Mouse (Mus musculus) kidney, adult 2 months (tissue): ENCODE measurements at regions not wholly inside any gene's neighbourhood (a gene's known extent, or its start where the extent isn't known, plus 50 kb on each side); places are given as distances from the start of the nearest gene placed in this dataset.

ENCODE experiments used
- CTCF ChIP-seq: fragments of 200-500 bp; conservative IDR thresholded peaks from 2 replicates; pipeline ENCODE4 v1.5.1; 2011; ENCODE audit warnings: low read depth, mild to moderate bottlenecking, control low read depth, low read length, moderate library complexity, mixed read lengths; ENCODE audit not compliant: insufficient read depth, insufficient read length
- POLR2A ChIP-seq: fragments of 200-500 bp; IDR thresholded peaks from one replicate; pipeline ENCODE4 v1.6.1; 2011; ENCODE audit warnings: low read depth, low read length, control low read depth

DNA sequence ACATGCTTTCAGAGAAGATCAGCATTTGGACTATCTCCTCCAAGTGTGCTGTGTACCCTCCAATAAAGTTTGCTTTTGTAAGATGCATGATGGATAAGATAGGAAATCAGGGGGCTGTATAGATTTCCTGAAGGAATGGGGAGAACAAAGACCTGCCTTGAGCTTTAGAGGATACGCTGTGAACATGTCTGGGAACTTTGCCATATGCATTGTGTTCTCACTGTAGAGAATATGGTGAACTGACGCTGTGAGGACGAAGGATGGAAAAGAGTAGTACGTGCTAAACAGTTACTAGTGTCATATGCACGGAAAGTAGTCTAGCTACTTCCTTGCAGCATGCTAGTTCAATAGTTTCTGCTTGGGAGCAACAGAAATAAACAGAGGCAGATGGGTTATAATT lies 86.8 kb downstream of the Cavin4 start:
- TF ChIP-seq CTCF (no peak), POLR2A (no peak)
